Mouse (Mus musculus) erythroid progenitor cell, adult 5-6 weeks (primary cell): ENCODE results near the gene Ccdc85c. TPM values are rescaled to one million over a fixed set of nuclear protein-coding genes. Genes with fewer than 3 reads are reported as not detected.

Experiments
- ATAC-seq: replicated peaks from 2 replicates; pipeline ENCODE4 v1.8.0; 2016; ENCODE audit warnings: moderate number of reproducible peaks, mild to moderate bottlenecking, moderate TSS enrichment, inconsistent platforms; ENCODE audit not compliant: poor library complexity, low FRiP score, severe bottlenecking
- total RNA-seq, 2 experiments: library from RNA; stranded (forward) in 1 of 2; stranded (reverse) in 1 of 2; fragments of 150-400 nt in 1 of 2; fragments of 186-747, 209-891 nt in 1 of 2; gene quantifications; 2 replicates each; pipeline versions ENCODE4 v1.2.3 to v1.2.4; 2015 to 2017; ENCODE audit warnings: low replicate concordance in 2 of 2

The Ccdc85c gene
- total RNA-seq, 2 experiments from 2014 or later = 6.3 TPM; not detected in 1

DNA sequence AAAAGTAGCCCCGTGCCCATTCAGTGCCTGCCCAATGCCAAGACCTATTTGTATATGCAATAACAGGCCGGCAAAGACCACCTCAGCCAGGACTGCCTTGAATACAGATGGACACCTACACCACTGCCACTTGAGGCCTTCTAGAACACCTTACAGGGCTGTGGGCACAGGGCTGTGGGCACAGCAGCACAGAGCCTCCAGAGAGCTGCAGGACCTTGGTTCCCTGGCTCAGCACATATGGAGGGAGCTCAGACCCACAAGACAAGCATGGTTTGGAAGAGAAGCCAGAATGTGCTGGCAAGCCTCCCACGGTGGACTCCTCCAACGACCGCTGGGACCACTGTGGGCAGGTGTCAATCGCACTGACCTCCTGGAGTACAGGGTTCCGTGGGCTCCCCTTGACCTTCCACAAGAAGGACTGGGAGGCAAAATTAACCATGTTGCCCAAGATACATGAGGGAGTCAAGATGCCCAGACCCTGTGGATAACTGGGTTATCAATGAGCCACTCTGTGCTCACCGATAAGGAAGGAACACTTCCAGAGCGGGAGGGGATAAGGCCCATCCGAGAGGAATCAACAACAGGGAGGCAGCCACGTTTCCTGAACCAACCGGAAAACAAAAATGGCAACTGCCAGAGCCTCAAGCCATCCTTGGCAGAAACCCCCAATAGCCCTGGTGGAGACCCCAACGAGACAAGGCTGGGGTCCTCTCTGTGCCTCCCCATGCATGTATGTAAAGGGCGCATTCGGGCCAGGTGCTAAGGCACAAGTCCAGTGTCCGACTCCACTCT lies 3.7 kb downstream of the Ccdc85c start:
- ATAC-seq = no peak

DNA sequence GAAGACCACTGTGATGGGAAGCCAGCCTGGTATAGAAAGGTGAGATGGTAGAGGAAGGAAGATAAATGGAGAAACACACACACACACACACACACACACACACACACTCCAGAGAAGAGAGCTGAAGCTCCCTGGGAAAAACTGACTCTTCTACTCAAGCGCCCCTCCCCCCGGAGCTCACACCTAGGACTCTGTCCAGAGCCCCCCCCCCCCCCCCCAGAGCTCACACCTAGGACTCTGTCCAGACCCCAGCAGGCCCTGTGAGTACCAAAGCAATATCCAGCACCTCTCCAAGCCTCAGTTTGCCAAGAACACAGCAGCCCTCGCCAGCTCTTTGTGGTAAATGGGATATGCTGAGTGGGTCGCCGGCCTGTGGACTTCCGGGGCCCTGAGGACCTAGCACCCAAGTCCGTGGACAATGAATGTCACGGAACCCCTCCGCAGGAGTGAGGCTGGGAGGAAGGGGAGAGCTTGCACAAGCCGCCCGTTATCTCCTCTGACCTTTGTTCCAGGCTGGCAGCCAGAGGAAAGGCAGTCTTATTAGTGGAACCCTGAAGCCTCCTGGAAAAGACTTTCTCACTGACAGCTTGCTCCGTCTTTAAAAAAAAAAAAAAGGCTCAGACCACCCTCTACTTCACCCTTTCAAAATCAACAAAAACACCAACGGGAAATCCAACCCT lies 4.8 kb downstream of the Ccdc85c start:
- ATAC-seq = no peak

DNA sequence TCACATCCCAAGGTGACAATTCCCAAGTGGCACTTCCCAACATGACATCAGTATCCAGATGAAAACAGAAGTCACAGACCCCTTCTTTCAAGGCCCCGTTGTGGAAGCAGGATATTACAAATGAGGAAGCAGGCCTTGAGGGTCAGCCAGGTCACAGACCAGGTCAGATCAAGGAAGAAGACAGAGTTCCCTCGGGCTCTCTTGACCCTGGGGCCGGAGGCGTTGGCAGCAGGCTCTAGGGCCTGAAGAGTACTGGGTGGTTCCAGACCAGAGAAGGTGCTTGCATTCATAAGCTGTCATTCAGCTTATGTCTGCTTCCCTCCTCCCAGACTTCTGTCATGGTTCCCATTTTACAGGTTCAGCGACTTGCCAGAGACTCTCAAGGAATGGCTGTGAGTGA lies 5.5 kb downstream of the Ccdc85c start:
- no peak for ATAC-seq

DNA sequence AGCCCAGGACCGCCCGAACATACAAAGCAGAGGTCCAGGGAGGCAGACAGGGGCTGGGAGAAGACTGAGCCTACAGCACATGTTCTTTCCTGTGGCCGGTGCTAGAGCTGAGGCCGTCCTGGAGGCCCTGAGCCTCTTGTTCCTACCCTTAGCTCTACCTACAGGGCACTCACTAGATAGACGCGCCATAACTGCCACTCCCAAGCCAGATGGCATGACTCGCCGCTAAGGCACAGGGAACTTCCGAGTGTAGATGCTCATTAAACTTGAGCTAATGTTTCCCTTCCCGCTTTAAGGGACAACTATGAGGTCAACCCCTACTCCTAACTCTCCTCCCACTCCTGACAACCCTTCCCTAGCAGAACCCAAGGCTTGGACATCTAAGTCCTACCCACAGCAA lies 6.3 kb downstream of the Ccdc85c start:
- ATAC-seq = no peak

DNA sequence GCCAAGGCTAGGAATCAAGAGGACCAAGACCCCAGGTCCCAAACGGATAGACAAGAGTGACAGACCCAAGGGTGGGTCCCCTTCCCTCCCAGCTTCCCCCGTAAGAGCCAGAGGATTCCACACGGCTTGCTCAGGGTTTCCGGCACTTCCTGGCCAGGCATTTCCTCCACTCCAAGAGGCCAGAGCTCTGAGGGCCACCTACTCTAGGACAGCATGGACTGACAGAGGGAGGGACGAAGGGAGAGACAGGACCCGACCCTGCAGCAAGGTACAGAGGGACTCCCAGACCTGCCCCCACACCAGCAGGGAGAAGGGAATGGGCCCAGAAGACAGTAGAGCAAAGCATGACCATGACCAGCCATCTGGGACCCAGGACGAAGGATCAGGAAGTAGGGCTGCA lies 7.6 kb downstream of the Ccdc85c start:
- ATAC-seq = no peak

DNA sequence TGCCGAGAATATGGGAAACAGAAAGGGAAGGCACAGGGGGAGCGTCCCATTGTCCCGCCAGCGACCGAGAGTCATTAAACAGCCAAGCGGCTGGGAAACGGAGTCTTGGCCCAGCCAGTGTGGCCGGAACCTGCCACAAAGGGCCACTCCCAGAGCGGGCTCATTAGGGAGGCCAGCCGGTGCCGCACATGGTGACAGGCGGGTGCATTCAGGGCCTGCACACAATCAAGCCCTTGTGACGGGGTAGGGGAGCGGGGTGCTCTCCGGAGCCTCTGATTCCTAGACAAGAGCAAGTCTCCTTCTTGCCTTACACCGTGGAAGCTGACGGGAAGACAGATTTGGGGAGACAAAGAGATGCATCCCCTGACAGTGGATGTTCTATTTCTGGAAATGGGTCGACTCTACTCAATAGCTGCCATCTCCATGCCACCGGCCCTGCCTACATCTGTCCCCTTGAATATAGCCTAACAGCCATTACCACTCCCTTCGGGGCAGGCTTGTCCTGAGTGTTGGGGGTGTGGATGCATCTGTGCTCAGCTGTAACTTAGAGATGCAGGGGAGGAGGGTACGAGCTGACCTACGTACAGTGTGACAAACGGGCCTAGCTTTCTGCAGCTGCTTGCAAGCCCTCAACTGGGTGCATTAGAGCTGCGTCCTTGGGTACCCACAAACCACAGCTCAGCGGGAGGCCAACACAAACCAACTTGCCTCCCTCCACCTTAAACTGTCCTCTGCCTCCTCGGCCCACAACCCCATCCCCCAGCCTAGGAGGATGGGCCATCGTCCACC lies 9.2 kb downstream of the Ccdc85c start:
- ATAC-seq = no peak

DNA sequence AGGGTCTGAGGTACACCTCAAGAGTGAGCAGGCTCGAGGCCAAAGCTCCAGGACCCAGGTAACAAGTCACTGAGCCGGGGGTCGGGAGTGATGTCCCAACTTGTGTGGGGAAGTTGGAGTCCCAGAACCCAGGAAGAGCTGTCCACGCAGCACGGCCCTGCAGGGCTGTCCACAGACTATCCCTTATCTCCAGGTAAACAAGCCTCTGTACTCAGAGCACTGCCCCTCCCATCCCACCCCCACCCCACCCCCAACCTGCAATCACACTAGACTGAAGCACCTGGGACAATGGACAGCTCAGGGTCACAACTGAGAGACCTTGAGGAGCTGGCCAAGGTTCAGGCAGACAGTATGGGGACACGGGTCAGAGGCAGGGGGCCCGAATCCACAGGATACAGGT lies 10.3 kb downstream of the Ccdc85c start:
- no peak for ATAC-seq

DNA sequence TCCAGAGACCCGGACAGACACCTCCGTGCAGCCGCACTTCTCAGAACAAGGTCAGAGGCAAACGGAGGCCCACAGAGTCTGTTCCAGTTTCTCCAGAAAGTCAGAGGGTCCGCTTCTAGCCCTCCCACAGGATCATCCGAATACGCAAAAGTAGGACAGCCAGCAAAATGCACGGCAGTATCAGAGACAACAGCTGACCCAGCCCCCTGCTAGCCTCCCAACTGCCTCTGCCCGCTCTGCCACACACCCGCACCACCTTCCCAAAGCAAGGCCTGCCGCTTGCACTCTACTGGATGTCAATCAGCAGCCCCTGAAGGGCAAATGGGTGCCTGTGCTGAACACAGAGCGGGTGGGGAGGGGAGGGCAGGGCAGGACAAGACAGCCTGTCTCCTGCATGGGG lies 14.3 kb downstream of the Ccdc85c start:
- no peak for ATAC-seq

DNA sequence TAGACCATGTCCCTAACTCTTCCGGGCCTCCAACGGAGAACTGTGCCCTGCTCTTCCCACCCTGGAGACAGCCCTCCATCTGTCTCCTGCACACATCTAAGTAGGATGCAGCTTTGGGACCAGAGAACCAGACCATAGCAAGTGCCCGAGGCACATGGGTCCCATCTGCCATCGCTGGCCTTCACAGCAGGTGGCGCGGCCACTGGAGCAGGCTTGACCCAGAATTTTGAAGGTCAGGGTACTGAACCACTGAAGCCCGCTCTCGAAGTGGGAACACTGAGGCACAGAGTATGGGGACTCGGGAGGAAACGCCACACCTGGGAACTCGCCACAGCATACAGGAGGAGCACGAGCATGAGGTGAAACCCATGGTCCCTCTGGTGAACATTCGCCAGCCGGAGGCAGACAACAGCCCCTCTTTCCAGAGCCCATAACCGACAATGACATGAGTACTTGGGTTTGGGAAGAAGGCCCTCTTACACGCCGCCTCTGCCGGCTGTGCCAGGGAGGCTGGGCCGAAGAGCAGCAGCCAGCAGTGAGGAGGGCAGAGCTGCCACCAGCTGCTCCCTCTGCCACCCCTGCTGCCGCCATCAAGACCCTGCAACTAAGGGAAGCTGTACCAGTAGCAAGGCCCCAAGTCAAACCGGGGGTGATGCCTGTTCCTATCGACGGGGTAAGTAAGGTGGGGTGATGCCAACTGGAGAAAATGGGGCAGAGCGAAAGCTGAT lies 15.7 kb downstream of the Ccdc85c start:
- ATAC-seq = no peak

DNA sequence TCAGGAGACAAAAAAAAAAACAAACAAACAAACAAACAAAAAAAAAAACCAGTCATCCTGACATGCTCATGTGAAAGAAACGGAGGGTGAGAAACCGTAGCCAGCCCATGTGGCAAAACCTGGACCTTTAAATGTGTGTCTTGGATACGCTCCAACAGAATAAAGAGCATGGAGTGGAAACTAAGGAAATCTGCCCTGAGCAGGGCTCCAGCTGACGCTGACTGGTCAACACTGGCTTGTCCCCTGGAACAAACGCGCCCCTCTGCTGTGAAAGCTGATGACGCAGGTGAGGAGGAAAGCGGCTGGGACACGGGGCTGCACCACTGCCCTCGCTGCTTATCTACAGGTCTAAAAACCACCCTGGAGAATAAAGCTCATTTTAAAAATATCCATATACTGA lies 18.5 kb downstream of the Ccdc85c start:
- no peak for ATAC-seq

DNA sequence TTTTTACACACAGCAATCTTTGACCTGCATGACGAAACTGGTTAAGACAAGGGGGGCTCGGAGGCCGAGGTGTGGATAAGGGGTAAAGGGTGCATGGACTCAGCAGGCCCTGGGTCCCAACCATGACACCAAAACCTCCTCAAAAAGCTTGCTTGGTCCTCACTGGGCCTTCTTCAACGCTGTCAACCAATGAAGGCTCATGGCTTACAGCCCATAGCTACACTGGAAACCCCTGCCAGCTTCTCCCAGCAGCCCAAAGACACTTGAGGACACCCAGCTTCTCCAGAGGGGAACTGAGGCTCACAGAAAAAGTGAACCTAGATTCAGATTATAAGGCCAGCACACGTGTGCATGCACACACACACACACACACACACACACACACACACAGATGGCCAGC lies 19.3 kb downstream of the Ccdc85c start:
- ATAC-seq = no peak

DNA sequence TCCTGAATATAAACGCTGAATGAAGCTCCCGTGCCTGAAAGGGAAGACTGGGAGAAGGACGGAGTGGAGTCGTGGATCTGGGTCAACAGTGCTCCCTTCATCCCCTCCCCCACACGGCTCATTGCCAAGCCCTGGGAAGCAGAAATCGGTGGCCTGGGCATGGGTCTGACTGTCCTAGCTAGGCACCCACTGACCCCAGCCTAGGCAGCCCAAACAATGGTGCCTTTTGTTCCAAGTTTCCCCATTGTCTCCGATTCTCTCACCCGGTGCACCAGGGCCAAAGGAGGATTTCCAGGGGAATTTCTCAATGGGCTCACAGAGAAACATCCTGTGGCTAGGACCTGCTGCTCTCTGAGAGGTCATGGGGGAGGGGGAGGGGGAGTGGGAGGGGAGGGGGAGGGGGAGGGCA lies 19.7 kb downstream of the Ccdc85c start:
- ATAC-seq = no peak

DNA sequence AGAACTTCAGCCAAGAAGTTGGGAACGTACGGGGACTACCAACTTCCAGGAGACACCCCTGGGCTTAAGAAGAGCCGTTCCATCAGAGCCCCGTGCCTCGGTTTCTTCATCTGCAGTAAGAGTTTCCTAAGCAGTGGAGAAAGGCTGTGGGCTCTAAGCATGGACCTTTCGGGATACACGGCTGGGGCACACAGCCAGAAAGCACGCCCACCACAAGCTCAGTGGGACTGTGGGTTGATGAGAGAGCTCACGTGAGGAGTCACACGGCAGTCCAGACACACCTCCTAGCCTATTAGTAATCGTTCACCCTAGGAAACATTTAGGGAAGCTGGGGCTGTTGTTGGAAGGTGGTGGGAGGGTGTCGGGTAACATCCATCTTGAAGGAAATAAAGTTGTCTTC lies 22.2 kb downstream of the Ccdc85c start:
- no peak for ATAC-seq

DNA sequence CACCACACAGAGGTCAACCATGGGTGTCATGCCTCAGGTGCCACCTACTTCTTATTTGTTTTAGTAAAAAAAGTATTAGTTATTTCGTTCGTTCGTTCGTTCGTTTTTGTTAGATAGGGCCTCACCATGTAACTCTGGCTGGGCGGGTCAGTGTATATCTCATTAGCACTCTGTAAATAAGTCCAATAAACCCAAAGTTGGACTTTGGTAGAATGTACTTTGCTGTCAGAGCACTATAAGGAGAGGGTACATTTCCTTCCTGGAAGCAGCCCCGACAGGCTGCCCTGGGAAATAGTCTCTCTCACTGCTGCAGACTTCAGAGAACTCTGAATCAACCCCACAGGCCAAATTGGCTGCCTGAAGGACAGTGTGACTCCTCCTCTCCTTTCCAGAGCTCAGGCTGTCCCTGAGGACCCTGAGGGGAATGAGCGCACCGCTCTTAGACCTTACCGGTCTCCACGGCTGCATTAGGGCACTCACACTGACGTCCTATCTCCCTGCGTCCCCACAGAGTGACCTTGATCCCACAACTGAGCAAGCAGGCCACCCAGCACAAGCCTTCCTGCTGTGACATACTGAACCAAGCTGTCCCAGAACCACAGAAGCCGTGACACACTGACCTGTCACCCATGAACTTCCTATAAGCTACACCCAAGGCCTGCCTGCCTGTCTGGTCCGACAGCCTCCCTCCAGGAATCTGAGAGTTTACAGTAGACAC lies 23.2 kb downstream of the Ccdc85c start:
- ATAC-seq = no peak

DNA sequence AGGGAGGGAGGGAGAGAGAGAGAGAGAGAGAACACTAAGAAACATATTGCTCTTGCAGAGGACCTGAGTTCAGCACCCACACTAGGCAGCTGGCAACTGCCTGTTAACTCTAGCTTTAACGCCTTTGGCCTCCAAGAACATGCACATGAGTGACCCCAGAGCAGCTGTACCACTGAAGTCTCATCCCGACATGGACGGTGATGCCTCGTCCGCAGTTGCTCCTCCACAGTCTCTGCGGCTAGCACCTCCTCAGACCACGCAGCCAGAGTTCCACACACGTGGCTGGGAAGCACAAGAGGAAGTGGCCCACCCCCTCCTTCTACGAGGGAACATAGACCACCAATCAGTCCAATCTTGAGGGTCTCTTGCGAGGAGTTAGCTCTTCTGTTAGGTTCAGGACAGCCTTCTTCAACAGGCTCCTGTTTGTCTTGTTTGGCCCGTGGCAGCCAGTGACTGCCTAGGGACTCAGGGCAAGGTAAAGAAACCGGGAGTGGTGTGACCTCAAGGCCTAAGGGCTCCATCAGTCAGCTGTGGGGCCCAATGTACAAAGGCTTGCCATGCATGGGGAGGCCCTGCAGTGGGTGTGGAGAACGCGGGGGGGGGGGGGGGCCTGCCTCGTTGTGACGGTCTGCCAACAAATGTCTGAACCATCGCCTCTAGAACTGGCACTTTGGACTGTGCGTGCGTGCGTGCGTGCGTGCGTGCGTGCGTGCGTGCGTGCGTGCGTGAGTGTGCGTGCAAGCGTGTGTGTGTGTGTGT lies 24.0 kb downstream of the Ccdc85c start:
- no peak for ATAC-seq

DNA sequence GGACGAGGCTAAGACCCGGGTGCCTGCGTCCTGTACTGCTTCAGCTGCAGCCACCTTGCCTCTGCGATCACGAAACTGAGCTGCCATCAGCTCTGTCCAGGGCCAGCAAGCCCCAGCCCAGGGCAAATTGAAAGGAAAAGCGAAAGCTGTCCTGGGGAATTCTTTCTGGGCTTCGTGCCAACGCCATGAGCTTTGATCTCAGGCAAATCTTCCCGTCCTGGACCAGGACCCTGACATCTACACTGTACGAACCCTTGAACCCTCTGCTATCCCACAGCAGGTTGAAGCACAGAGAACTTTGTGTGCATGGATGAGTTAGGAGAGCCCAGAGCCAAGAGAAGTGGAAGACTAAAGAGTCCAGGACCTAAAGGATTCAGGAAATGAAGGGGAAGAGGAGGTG lies 25.7 kb downstream of the Ccdc85c start:
- no peak for ATAC-seq

DNA sequence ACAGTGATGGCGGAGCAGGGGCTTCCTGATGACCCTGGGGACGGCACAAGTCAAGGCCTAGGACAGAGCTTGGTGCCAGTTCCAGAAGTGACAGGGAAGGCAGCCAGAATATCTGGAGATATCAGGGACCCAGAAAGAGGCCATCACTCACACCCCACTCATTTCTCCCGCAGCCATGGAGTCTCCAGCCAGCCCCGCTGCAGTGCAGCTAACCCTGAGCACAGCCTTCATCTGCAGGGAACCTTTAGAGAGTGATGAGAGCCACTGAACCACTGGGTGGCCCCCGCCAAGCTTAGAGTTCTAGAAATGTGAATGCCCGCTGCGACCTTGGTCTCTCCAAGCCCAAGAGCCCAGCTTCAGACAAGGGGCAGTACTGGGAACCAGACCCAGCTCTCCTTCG lies 26.2 kb downstream of the Ccdc85c start:
- no peak for ATAC-seq

DNA sequence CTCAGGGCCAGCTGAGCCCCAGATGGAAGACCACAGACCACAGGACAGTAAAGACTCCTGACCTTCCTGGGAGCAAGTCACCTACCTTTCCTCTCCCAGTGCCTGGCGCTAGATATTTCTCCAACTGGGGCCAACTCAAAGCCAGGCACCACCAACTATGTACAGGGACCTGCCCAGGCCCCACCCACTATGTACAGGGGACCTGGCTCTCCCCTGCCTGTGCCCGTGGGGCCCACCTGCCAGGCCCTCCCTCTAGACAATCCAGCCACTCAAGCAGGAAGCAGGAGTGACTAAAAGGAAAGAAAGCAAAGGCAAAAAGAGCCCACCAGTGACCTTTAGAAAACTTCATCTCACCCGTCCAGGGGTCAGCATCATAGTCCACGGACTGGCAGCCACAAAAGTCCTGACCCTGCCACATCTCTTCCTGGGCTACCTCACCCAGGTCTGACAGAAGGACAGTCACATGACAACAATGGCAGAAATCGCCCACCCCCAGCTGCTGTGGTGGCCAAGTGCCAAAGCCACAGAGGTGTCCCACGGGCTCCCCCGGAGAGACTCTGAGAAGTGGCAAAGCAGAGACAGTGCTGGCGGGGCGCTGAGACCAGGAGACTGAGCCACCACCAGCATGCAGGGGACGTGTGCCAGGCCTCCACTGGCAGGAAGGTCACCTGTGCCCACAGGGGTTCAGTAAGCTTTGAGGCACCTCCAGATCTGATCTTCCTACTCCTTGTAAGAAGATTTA lies 28.3 kb downstream of the Ccdc85c start:
- no peak for ATAC-seq
